12 mouse cellular contexts compared by ENCODE assay signal in the genomic region with DNA sequence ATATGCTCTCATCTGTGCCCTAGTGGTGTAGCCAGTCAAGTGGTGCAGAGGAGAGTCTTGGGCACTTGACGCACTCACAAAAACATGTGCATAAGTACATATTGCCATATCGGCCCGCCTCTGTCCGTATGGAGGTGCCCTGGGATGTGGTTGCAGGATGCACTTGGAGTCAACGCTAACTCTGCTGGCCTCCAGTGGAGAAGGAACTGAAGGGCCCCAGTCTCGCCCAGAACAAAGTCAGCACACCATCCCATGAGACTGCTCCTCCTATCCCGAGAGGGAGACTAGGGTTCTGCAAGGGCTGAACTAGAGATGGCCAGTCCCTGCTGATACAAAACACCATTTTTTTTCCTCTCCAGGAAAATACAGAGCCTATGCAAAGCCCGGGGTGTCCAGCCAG. TPM values are rescaled to one million over a fixed set of nuclear protein-coding genes. Genes with fewer than 3 reads are reported as not detected.
DNase-seq lines count a peak whose midpoint lies in the region; ATAC-seq and TF ChIP-seq lines count a peak whose summit lies in the region.
"Had no signal": no experiment of that assay in that cellular context is flagged by ENCODE, and none has a peak within 500 bp of the region (broad histone marks: within the 10 kb centered on the region; RNA-seq: fewer than 3 reads in every experiment).

No protein-coding gene starts in this region.

- no peak for TF ChIP-seq CTCF in hindbrain, postnatal 0 days (IDR thresholded peaks at IDR 0.05; ENCODE audit: low read depth)
- peak; percentile 19; the same call in 1 of the 2 replicates for TF ChIP-seq CTCF in intestine, postnatal 0 days (IDR thresholded peaks at IDR 0.05; ENCODE audit: low read depth)

- no peak for ATAC-seq in hindbrain, postnatal 0 days
- no peak for ATAC-seq in embryonic facial prominence, embryonic 13.5 days (ENCODE audit: insufficient number of reproducible peaks, insufficient read depth, low FRiP score, low TSS enrichment, low read depth)
- ATAC-seq in intestine, postnatal 0 days, result no peak

- no peak overlapping the region for H3K4me2 ChIP-seq in hindbrain, postnatal 0 days (ENCODE audit: low read depth, low read length)
- peak overlapping the region; percentile 86; the same call in 1 of the 2 replicates for H3K4me2 ChIP-seq in embryonic facial prominence, embryonic 13.5 days
- H3K4me2 ChIP-seq in intestine, postnatal 0 days (replicated peaks; ENCODE audit: low read depth), result no peak overlapping the region

- peak overlapping the region; percentile 68 for H3K4me3 ChIP-seq in hindbrain, embryonic 10.5 days
- H3K4me3 ChIP-seq in hindbrain, postnatal 0 days (ENCODE audit: low read length), result no peak overlapping the region
- H3K4me3 ChIP-seq in embryonic facial prominence, embryonic 13.5 days, result 0 out of 2 replicates have a peak overlapping the region, but pooled peaks have one; percentile 60
- H3K4me3 ChIP-seq in intestine, postnatal 0 days (ENCODE audit: low read depth, low read length), result no peak overlapping the region

- 58% methylated on average over 8 of the region's 8 CpGs for WGBS in hindbrain, embryonic 10.5 days
- WGBS in hindbrain, postnatal 0 days, result 66% methylated on average over 8 of the region's 8 CpGs
- 60% methylated on average over 8 of the region's 8 CpGs for WGBS in embryonic facial prominence, embryonic 13.5 days
- 67% methylated on average over 8 of the region's 8 CpGs for WGBS in intestine, postnatal 0 days

- H3K36me3 ChIP-seq in hindbrain, embryonic 10.5 days, result no peaks in the 10 kb centered on the region
- H3K36me3 ChIP-seq in hindbrain, postnatal 0 days (ENCODE audit: insufficient read depth, low read length), result no peaks in the 10 kb centered on the region
- no peaks in the 10 kb centered on the region for H3K36me3 ChIP-seq in embryonic facial prominence, embryonic 13.5 days
- H3K36me3 ChIP-seq in intestine, postnatal 0 days (ENCODE audit: control insufficient read depth, insufficient read depth), result no peaks in the 10 kb centered on the region

- no peak overlapping the region for H3K9ac ChIP-seq in hindbrain, postnatal 0 days (replicated peaks; ENCODE audit: low read length)
- H3K9ac ChIP-seq in embryonic facial prominence, embryonic 13.5 days, result no peak overlapping the region
- no peak overlapping the region for H3K9ac ChIP-seq in intestine, postnatal 0 days (ENCODE audit: low read depth, low read length)

- no peak for DNase-seq in hindbrain, embryonic 10.5 days (ENCODE audit: low spot score)
- no peak for DNase-seq in hindbrain, postnatal 0 days (ENCODE audit: low spot score)
- DNase-seq in MN1 (ENCODE audit: low spot score), result peak; percentile 26
- no peak for DNase-seq in left cerebral cortex, adult 9 months (ENCODE audit: low spot score in 2 of 2)
- no peak for DNase-seq in right cerebral cortex, postnatal 14 days
- DNase-seq in layer of hippocampus, adult 11-12 months (ENCODE audit: low spot score), result no peak
- DNase-seq: cerebellum, postnatal 36 days; thymus, postnatal 14 days had no signal

- H3K4me1 ChIP-seq in hindbrain, embryonic 10.5 days (replicated peaks), result peaks cover 44% of the 10 kb centered on the region
- H3K4me1 ChIP-seq in hindbrain, postnatal 0 days (ENCODE audit: insufficient read depth, low read length), result 0 out of 2 replicates have a peak, but pooled peaks cover 16% of the 10 kb centered on the region
- peaks cover 24% of the 10 kb centered on the region for H3K4me1 ChIP-seq in embryonic facial prominence, embryonic 13.5 days
- no peaks in the 10 kb centered on the region for H3K4me1 ChIP-seq in intestine, postnatal 0 days (replicated peaks; ENCODE audit: control insufficient read depth, insufficient read depth, low read length)

- peak overlapping the region; percentile 87 for H3K27ac ChIP-seq in hindbrain, embryonic 10.5 days
- no peak overlapping the region for H3K27ac ChIP-seq in hindbrain, postnatal 0 days
- no peak overlapping the region for H3K27ac ChIP-seq in embryonic facial prominence, embryonic 13.5 days
- H3K27ac ChIP-seq in intestine, postnatal 0 days (ENCODE audit: low read depth, low read length), result no peak overlapping the region

- no peaks in the 10 kb centered on the region for H3K9me3 ChIP-seq in hindbrain, embryonic 10.5 days
- no peaks in the 10 kb centered on the region for H3K9me3 ChIP-seq in hindbrain, postnatal 0 days (ENCODE audit: low read length)
- no peaks in the 10 kb centered on the region for H3K9me3 ChIP-seq in embryonic facial prominence, embryonic 13.5 days
- H3K9me3 ChIP-seq in intestine, postnatal 0 days (ENCODE audit: control insufficient read depth), result no peaks in the 10 kb centered on the region

- peaks cover 72% of the 10 kb centered on the region for H3K27me3 ChIP-seq in hindbrain, embryonic 10.5 days (ENCODE audit: insufficient read depth, poor library complexity, severe bottlenecking)
- 0 out of 2 replicates have a peak, but pooled peaks cover 16% of the 10 kb centered on the region for H3K27me3 ChIP-seq in hindbrain, postnatal 0 days (ENCODE audit: insufficient read depth, low read length)
- peaks cover 40% of the 10 kb centered on the region for H3K27me3 ChIP-seq in embryonic facial prominence, embryonic 13.5 days
- peaks cover 6% of the 10 kb centered on the region; the same call in 1 of the 2 replicates for H3K27me3 ChIP-seq in intestine, postnatal 0 days (replicated peaks; ENCODE audit: control insufficient read depth, insufficient read depth, low read length)

RNA-seq across cellular contexts. Expression of gene Tns1, which starts 1.0 kb away (rescaled TPM):
- 15.1 and 15.3 TPM in 2 replicates for polyA plus RNA-seq in hindbrain, embryonic 10.5 days (2016; fragmentation: Nextera tagmentation; extraction: Ambion mirVana)
- 24.1 and 28.0 TPM in 2 replicates for total RNA-seq in hindbrain, postnatal 0 days (2014; rRNA removed)
- polyA plus RNA-seq in hindbrain, postnatal 0 days (2015; fragmentation: Nextera tagmentation; extraction: Ambion mirVana), result 10.3 and 11.7 TPM in 2 replicates
- polyA plus RNA-seq in embryonic facial prominence, embryonic 13.5 days (2015; fragmentation: Nextera tagmentation; extraction: Ambion mirVana), result 38.5 and 39.3 TPM in 2 replicates
- 20.0 and 21.5 TPM in 2 replicates for polyA plus RNA-seq in intestine, postnatal 0 days (2015; fragmentation: Nextera tagmentation; extraction: Ambion mirVana)

RNA-seq across cellular contexts. Expression of gene Rufy4, which starts 2.1 kb away (rescaled TPM):
- 0.31 and 0.37 TPM in 2 replicates for polyA plus RNA-seq in hindbrain, embryonic 10.5 days (2016; fragmentation: Nextera tagmentation; extraction: Ambion mirVana)
- not detected in 2 replicates for total RNA-seq in hindbrain, postnatal 0 days (2014; rRNA removed)
- 0.08 and 0.10 TPM in 2 replicates for polyA plus RNA-seq in hindbrain, postnatal 0 days (2015; fragmentation: Nextera tagmentation; extraction: Ambion mirVana)
- polyA plus RNA-seq in embryonic facial prominence, embryonic 13.5 days (2015; fragmentation: Nextera tagmentation; extraction: Ambion mirVana), result 0.22 and 0.23 TPM in 2 replicates
- 0.10 TPM in 1 of 2 replicates, not detected in the other for polyA plus RNA-seq in intestine, postnatal 0 days (2015; fragmentation: Nextera tagmentation; extraction: Ambion mirVana)
- total RNA-seq: layer of hippocampus, postnatal 25 days had no signal

RNA-seq across cellular contexts. Expression of gene Cxcr2, which starts 30.6 kb away (rescaled TPM):
- polyA plus RNA-seq in hindbrain, embryonic 10.5 days (2016; fragmentation: Nextera tagmentation; extraction: Ambion mirVana), result 0.11 and 0.18 TPM in 2 replicates
- 0.52 TPM in 1 of 2 replicates, not detected in the other for total RNA-seq in hindbrain, postnatal 0 days (2014; rRNA removed)
- 0.05 and 0.18 TPM in 2 replicates for polyA plus RNA-seq in hindbrain, postnatal 0 days (2015; fragmentation: Nextera tagmentation; extraction: Ambion mirVana)
- 0.07 TPM in 1 of 2 replicates, not detected in the other for polyA plus RNA-seq in embryonic facial prominence, embryonic 13.5 days (2015; fragmentation: Nextera tagmentation; extraction: Ambion mirVana)
- 0.07 TPM in 2 replicates for polyA plus RNA-seq in intestine, postnatal 0 days (2015; fragmentation: Nextera tagmentation; extraction: Ambion mirVana)
- total RNA-seq: layer of hippocampus, postnatal 25 days; liver, adult 2 months had no signal

Comparison
In these comparisons a context has a peak if more than half of its experiments do, and no peak if none do; other contexts are left out.
1. H3K4me3 ChIP-seq: peak in hindbrain, embryonic 10.5 days (single experiment) and embryonic facial prominence, embryonic 13.5 days (single experiment); none in hindbrain, postnatal 0 days (single experiment) and intestine, postnatal 0 days (single experiment).